Mouse (Mus musculus) stomach, postnatal 0 days (tissue): Measurements from ENCODE around the gene Pogz. TPM values are rescaled to one million over a fixed set of nuclear protein-coding genes. Genes with fewer than 3 reads are reported as not detected.
"Not testable (repeated sequence)": the region's sequence is repeated elsewhere in the genome, so short reads cannot be mapped to it uniquely, and the experiment has no call there.

ENCODE experiments used
- ATAC-seq: fragments of 200-750 bp; cut with Nextera tagmentation; 2 replicates; pipeline ENCODE4 v1.8.0; 2017; ENCODE audit not compliant: low FRiP score, low TSS enrichment
- DNase-seq: peaks from one replicate; pipeline ENCODE4 v3.0.0-alpha.2; 2016; ENCODE audit warnings: low spot score
- H3K27ac ChIP-seq: fragments of 300-500 bp; sonication (generic); replicated peaks from 2 replicates; pipeline ENCODE4 v1.5.1; 2014; ENCODE audit warnings: mild to moderate bottlenecking, control low read depth
- H3K27me3 ChIP-seq: fragments of 300-500 bp; sonication (generic); 2 replicates; pipeline ENCODE4 v1.6.1; 2014; ENCODE audit warnings: low read length; ENCODE audit not compliant: control insufficient read depth, insufficient read depth
- H3K36me3 ChIP-seq: fragments of 300-500 bp; sonication (generic); 2 replicates; pipeline ENCODE4 v1.6.1; 2014; ENCODE audit warnings: low read length, mixed read lengths; ENCODE audit not compliant: control insufficient read depth, insufficient read depth
- H3K4me1 ChIP-seq: fragments of 300-500 bp; sonication (generic); replicated peaks from 2 replicates; pipeline ENCODE4 v1.6.1; 2014; ENCODE audit warnings: antibody characterized with exemption; ENCODE audit not compliant: control insufficient read depth, insufficient read depth
- H3K4me2 ChIP-seq: fragments of 300-500 bp; sonication (generic); replicated peaks from 2 replicates; pipeline ENCODE4 v1.6.1; 2014; ENCODE audit warnings: low read depth, mild to moderate bottlenecking, control low read depth, moderate library complexity
- H3K4me3 ChIP-seq: fragments of 300-500 bp; sonication (generic); 2 replicates; pipeline ENCODE4 v1.5.1; 2014; ENCODE audit warnings: low read depth, low read length, control low read depth
- H3K9ac ChIP-seq: fragments of 300-500 bp; sonication (generic); 2 replicates; pipeline ENCODE4 v1.6.1; 2014; ENCODE audit warnings: mild to moderate bottlenecking, low read length, control low read depth, mixed read lengths
- H3K9me3 ChIP-seq: fragments of 300-500 bp; sonication (generic); 2 replicates; pipeline ENCODE4 v1.6.1; 2016; ENCODE audit warnings: low read length; ENCODE audit not compliant: control insufficient read depth
- CTCF ChIP-seq: IDR thresholded peaks from 2 replicates; pipeline ENCODE4 v1.5.1; 2016; ENCODE audit warnings: antibody characterized with exemption, low read depth, mild to moderate bottlenecking, moderate library complexity
- EP300 ChIP-seq: optimal IDR thresholded peaks from 2 replicates; pipeline ENCODE3; 2016; ENCODE audit warnings: antibody characterized with exemption
- WGBS: fragments of 180-500 bp; shearing (Covaris S2); extraction: QIAGEN DNeasy Blood & Tissue Kit; methylation state at CpG from one replicate; pipeline ENCODE4 v1.1.7; 2014; 5-methylcytosine and 5-hydroxymethylcytosine counted together
- polyA plus RNA-seq: library from polyadenylated mRNA; unstranded; fragments of >200 nt; fragmentation: Nextera tagmentation; extraction: Ambion mirVana; gene quantifications from 2 replicates; pipeline ENCODE4 v1.2.1, GENCODE M21; 2015

Pogz gene
- polyA plus RNA-seq, 1 experiment from 2014 or later = 4.1 TPM

GRCm38 (mm10) chr3:94882579-94882978 lies 45.2 kb downstream of the Pogz start:
- ATAC-seq (no peak), DNase-seq (no peak)
- TF ChIP-seq CTCF = no peak
- TF ChIP-seq EP300 = no peak
- 77% methylated on average over 3 of the region's 3 CpGs for WGBS
- Histone ChIP-seq H3K27me3 (no peaks in the 10 kb centered on the region), H3K36me3 (peaks cover 42% of the 10 kb centered on the region), H3K9ac (no peak overlapping the region), H3K4me1 (peaks cover 3% of the 10 kb centered on the region; the same call in 1 of the 2 replicates), H3K27ac (no peak overlapping the region), H3K4me3 (no peak overlapping the region), H3K9me3 (no peaks in the 10 kb centered on the region), H3K4me2 (no peak overlapping the region)

GRCm38 (mm10) chr3:94886316-94887224 lies 49.2 kb downstream of the Pogz start, which contains the start of gene Psmb4:
Psmb4 (minus strand) TSS chr3:94886961.
- under 1% methylated on average over 61 of the region's 61 CpGs for WGBS
- ATAC-seq (peak; percentile 85), DNase-seq (peak; percentile 88)
- Histone ChIP-seq H3K4me1 (peaks cover 3% of the 10 kb centered on the region; the same call in 1 of the 2 replicates), H3K27ac (peak within 1 kb of the TSS; percentile 84), H3K9me3 (no peaks in the 10 kb centered on the region), H3K4me3 (peak within 1 kb of the TSS; percentile 98), H3K4me2 (peak within 1 kb of the TSS; percentile 81), H3K9ac (peak within 1 kb of the TSS; percentile 94), H3K27me3 (no peaks in the 10 kb centered on the region), H3K36me3 (peaks cover 18% of the 10 kb centered on the region; the same call in 1 of the 2 replicates)
- no peak; the same call in 1 of the 2 replicates for TF ChIP-seq CTCF

GRCm38 (mm10) chr3:94888595-94888994 lies 51.2 kb downstream of the Pogz start:
- Histone ChIP-seq H3K9me3 (no peaks in the 10 kb centered on the region), H3K36me3 (peaks cover 6% of the 10 kb centered on the region; the same call in 1 of the 2 replicates), H3K4me1 (peaks cover 3% of the 10 kb centered on the region; the same call in 1 of the 2 replicates), H3K4me2 (no peak overlapping the region), H3K9ac (no peak overlapping the region), H3K27me3 (no peaks in the 10 kb centered on the region), H3K27ac (no peak overlapping the region), H3K4me3 (no peak overlapping the region)
- DNase-seq (peak; percentile 54), ATAC-seq (peak; percentile 71)
- peak; percentile 84 for TF ChIP-seq CTCF
- TF ChIP-seq EP300 = no peak

GRCm38 (mm10) chr3:94894076-94894475 lies 56.7 kb downstream of the Pogz start:
- H3K36me3 ChIP-seq = no peaks in the 10 kb centered on the region
- H3K27ac ChIP-seq = no peak overlapping the region
- no peaks in the 10 kb centered on the region for H3K27me3 ChIP-seq
- no peak overlapping the region for H3K9ac ChIP-seq
- H3K9me3 ChIP-seq = no peaks in the 10 kb centered on the region
- H3K4me2 ChIP-seq = no peak overlapping the region
- 64% methylated on average over 3 of the region's 3 CpGs for WGBS
- no peak overlapping the region for H3K4me3 ChIP-seq
- no peak for ATAC-seq
- no peak for TF ChIP-seq EP300
- no peak for TF ChIP-seq CTCF
- no peaks in the 10 kb centered on the region for H3K4me1 ChIP-seq
- DNase-seq = no peak

- H3K4me1 ChIP-seq = no peaks in the 10 kb centered on the region
- H3K27ac ChIP-seq = no peak overlapping the region
- H3K4me3 ChIP-seq = no peak overlapping the region
- no peak overlapping the region for H3K9ac ChIP-seq
- H3K4me2 ChIP-seq = no peak overlapping the region
- ATAC-seq (peak; percentile 45; the same call in 1 of the 2 replicates), DNase-seq (peak; percentile 65)
- WGBS = 15% methylated on average over 7 of the region's 7 CpGs
- H3K27me3 ChIP-seq = no peaks in the 10 kb centered on the region
- H3K36me3 ChIP-seq = no peaks in the 10 kb centered on the region
- H3K9me3 ChIP-seq = no peaks in the 10 kb centered on the region
- no peak for TF ChIP-seq EP300
- peak; percentile 83 for TF ChIP-seq CTCF
These were observed 65.4 kb downstream of the Pogz start for GRCm38 (mm10) chr3:94902747-94903146.

GRCm38 (mm10) chr3:94904759-94905158 lies 67.4 kb downstream of the Pogz start:
- DNase-seq, ATAC-seq, H3K36me3 ChIP-seq, H3K4me2 ChIP-seq, H3K9me3 ChIP-seq, H3K27me3 ChIP-seq, H3K27ac ChIP-seq, H3K9ac ChIP-seq, H3K4me3 ChIP-seq, H3K4me1 ChIP-seq: not testable (repeated sequence)
- WGBS = 60% methylated on average over 3 of the region's 3 CpGs
- TF ChIP-seq CTCF = peak; percentile 47
